Mouse (Mus musculus) hindbrain, embryonic 14.5 days (tissue): ENCODE measurements at regions not wholly inside any gene's neighbourhood (a gene's known extent, or its start where the extent isn't known, plus 50 kb on each side); places are given as distances from the start of the nearest gene placed in this dataset.

Experiments
- ATAC-seq: fragments of 200-750 bp; cut with Nextera tagmentation; 2 replicates; pipeline ENCODE4 v1.8.0; 2017; ENCODE audit warnings: moderate number of reproducible peaks, mild to moderate bottlenecking, moderate TSS enrichment, moderate library complexity; ENCODE audit not compliant: low FRiP score
- DNase-seq: peaks from one replicate; pipeline ENCODE4 v3.0.0-alpha.2; 2015; ENCODE audit warnings: low spot score
- H3K27ac ChIP-seq: fragments of 300-500 bp; sonication (generic); 2 replicates; pipeline ENCODE4 v1.5.1; 2014; ENCODE audit warnings: mild to moderate bottlenecking, moderate library complexity
- H3K27me3 ChIP-seq: fragments of 300-500 bp; sonication (generic); 2 replicates; pipeline ENCODE4 v1.6.1; 2014; ENCODE audit warnings: mild to moderate bottlenecking, low read length, mixed read lengths; ENCODE audit not compliant: control insufficient read depth, insufficient read depth
- H3K36me3 ChIP-seq: fragments of 300-500 bp; sonication (generic); replicated peaks from 2 replicates; pipeline ENCODE4 v1.6.1; 2014; ENCODE audit not compliant: control insufficient read depth, insufficient read depth
- H3K4me1 ChIP-seq: fragments of 300-500 bp; sonication (generic); replicated peaks from 2 replicates; pipeline ENCODE4 v1.6.1; 2014; ENCODE audit warnings: antibody characterized with exemption, low read length, mixed read lengths; ENCODE audit not compliant: control insufficient read depth, insufficient read depth
- H3K4me2 ChIP-seq: fragments of 300-500 bp; sonication (generic); replicated peaks from 2 replicates; pipeline ENCODE4 v1.6.1; 2014; ENCODE audit warnings: mild to moderate bottlenecking, moderate library complexity
- H3K4me3 ChIP-seq: fragments of 300-500 bp; sonication (generic); replicated peaks from 2 replicates; pipeline ENCODE4 v1.5.1; 2014; ENCODE audit warnings: mild to moderate bottlenecking, low read length
- H3K9ac ChIP-seq: fragments of 300-500 bp; sonication (generic); 2 replicates; pipeline ENCODE4 v1.6.1; 2014
- H3K9me3 ChIP-seq: fragments of 300-500 bp; sonication (generic); 2 replicates; pipeline ENCODE4 v1.6.1; 2016; ENCODE audit warnings: low read length; ENCODE audit not compliant: control insufficient read depth
- WGBS: fragments of 180-500 bp; shearing (Covaris S2); extraction: QIAGEN DNeasy Blood & Tissue Kit; methylation state at CpG from one replicate; pipeline ENCODE4 v1.1.7; 2014; 5-methylcytosine and 5-hydroxymethylcytosine counted together

DNA sequence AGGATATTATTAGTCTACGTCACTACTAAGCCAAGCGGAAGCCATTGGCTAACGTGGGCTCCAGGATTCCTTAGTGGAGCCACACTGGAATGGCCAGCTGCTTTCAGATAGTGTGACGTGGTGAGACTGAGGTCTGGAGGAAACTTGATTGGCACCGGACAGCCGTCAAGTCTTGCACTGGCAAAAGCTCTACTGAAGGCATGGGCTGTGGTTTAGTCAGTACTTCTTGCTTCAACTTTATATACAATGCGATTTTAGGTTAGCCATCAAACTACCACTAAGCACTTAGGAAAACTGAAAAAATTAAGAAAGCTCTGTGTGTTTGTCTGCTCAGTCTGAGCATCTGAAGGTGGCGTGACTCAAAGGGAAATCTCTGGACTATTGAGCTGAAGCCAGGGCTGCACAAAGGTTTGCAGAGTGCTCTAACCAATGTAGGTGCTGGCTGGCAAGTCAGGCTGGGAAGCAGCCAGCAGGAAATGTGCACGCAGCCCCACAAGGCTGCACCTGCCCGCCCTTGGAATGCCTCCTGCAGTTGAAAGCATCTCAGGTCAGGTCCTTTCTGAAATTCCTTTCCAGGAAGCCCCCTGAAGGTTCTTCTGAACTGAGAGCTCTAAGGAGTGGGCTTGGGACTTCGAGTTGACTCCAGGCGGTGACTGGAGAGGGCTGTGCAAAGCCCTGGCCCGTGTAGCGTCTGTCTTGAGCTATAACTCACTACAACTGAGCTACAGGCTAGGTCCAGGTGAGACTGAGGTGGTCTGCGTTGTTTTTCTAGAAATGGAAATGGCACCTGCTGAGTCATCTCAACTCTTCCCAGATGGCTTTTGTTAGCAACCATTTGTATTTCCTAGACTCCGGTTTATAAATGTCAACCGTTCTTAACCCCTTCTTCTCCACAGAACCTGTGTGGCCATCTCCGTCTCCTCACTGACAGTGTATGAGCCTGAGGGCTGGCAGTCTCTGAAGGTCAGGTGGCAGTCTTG is 172.2 kb upstream of the Id2 start:
- Histone ChIP-seq H3K4me2 (no peak overlapping the region), H3K4me1 (0 out of 2 replicates have a peak, but pooled peaks cover 6% of the 10 kb centered on the region), H3K9ac (no peak overlapping the region), H3K27me3 (no peaks in the 10 kb centered on the region), H3K27ac (no peak overlapping the region), H3K9me3 (no peaks in the 10 kb centered on the region), H3K4me3 (no peak overlapping the region), H3K36me3 (no peaks in the 10 kb centered on the region)
- no peak for ATAC-seq
- WGBS = 74% methylated on average over 18 of the region's 18 CpGs
- no peak for DNase-seq

DNA sequence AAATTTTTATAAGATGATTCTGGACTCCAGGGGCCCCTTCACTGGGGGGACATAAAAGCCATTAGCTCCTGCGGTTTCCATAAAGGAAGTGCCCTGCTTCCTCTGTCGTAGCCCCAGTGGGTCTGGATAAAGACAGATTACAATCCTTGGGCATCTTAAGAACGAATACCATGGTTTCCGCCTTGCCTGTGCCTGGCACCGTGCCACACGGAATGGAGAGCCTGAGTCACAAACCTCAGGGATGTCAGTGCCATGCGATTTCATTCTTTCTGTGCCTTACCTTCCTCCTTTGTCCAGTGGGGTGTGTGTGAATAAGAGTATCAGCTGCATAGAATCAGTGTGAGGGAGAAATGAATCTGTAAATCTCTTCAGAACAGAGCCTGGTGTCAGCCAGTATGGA is 171.4 kb upstream of the Id2 start:
- ATAC-seq (no peak), DNase-seq (no peak)
- 75% methylated on average over 7 of the region's 7 CpGs for WGBS

DNA sequence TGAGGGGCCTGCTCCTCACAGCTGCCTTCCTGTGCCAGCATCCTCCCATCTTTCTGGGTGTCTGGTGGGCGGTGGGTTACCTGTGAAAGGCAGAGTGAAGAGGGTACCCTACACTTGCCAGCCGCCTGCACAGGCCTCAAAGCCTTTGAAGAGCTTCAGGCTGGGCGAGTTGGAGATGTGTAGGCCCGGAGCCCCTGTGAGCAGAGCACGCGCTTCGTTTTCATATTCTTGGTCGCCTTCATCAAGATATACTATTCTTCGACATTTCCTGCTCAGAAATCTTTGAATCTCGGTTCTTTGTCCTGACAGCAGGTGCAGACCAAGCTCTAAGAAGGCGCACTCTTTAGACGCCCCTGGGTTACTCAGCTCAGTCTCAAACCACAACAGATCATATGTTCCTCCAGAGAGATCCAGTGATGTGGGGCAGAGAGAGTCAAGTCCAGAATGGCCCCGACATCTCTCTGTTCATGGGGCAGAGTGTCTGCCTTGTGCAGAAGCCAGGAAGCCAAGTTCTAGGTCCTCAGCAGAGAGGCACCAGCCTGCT is 170.7 kb upstream of the Id2 start:
- no peak overlapping the region for H3K4me3 ChIP-seq
- no peak for DNase-seq
- WGBS = 94% methylated on average over 13 of the region's 13 CpGs
- H3K9me3 ChIP-seq = no peaks in the 10 kb centered on the region
- H3K27ac ChIP-seq = no peak overlapping the region
- ATAC-seq = no peak
- no peak overlapping the region for H3K4me2 ChIP-seq
- no peaks in the 10 kb centered on the region for H3K36me3 ChIP-seq
- H3K9ac ChIP-seq = no peak overlapping the region
- H3K27me3 ChIP-seq = no peaks in the 10 kb centered on the region
- 0 out of 2 replicates have a peak, but pooled peaks cover under 1% of the 10 kb centered on the region for H3K4me1 ChIP-seq

More for the DNA sequence above, 171.4 kb upstream of the Id2 start:
- Histone ChIP-seq H3K4me2 (no peak overlapping the region), H3K36me3 (no peaks in the 10 kb centered on the region), H3K27ac (no peak overlapping the region), H3K27me3 (no peaks in the 10 kb centered on the region), H3K9ac (no peak overlapping the region), H3K4me3 (no peak overlapping the region), H3K9me3 (no peaks in the 10 kb centered on the region), H3K4me1 (0 out of 2 replicates have a peak, but pooled peaks cover 4% of the 10 kb centered on the region)

DNA sequence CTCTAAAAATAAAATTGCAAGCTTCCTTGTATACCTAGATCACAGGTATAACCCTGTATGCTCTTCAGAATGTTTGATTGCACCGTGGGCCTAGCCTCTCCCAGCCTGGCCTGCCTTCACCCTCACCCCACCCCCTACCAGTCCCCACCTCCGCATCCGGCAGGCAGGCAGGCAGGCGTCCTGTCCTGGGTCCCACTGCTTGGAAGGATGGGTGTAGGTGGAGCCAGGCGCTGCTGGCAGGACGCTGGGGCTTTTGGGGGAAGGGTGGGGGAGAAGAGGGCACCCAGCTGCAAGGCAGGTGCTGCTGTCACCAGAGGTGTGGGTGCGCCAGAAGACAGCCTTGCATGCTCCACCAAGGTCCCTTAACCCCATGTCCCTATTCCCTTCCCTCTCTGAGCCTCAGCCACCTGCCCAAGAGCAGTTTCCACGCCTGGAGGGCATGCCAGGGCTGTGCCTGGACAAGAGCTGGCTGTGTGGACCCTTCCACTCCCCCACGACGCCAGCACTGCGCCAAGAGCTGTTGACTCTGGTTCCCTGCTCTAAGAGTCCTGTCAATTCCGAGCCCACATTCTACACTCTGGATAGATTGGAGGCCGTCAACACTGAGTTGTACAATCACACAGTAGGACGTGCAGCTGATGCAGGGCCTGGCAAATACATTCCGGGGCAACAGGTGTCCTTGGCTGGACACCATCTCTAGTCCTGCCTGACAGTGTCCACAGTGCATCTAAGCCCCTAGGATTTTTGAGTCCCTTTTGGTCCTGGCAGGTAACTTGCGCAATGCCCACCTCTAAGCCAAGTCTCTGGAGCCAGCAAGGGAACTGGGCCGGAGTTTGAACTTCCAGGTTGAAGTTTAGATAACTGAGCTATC is 170.0 kb upstream of the Id2 start:
- no peak overlapping the region for H3K9ac ChIP-seq
- H3K36me3 ChIP-seq = no peaks in the 10 kb centered on the region
- H3K4me3 ChIP-seq = no peak overlapping the region
- no peak for DNase-seq
- no peak overlapping the region for H3K27ac ChIP-seq
- 72% methylated on average over 17 of the region's 17 CpGs for WGBS
- no peaks in the 10 kb centered on the region for H3K4me1 ChIP-seq
- H3K9me3 ChIP-seq = no peaks in the 10 kb centered on the region
- no peak overlapping the region for H3K4me2 ChIP-seq
- ATAC-seq = no peak
- no peaks in the 10 kb centered on the region for H3K27me3 ChIP-seq

DNA sequence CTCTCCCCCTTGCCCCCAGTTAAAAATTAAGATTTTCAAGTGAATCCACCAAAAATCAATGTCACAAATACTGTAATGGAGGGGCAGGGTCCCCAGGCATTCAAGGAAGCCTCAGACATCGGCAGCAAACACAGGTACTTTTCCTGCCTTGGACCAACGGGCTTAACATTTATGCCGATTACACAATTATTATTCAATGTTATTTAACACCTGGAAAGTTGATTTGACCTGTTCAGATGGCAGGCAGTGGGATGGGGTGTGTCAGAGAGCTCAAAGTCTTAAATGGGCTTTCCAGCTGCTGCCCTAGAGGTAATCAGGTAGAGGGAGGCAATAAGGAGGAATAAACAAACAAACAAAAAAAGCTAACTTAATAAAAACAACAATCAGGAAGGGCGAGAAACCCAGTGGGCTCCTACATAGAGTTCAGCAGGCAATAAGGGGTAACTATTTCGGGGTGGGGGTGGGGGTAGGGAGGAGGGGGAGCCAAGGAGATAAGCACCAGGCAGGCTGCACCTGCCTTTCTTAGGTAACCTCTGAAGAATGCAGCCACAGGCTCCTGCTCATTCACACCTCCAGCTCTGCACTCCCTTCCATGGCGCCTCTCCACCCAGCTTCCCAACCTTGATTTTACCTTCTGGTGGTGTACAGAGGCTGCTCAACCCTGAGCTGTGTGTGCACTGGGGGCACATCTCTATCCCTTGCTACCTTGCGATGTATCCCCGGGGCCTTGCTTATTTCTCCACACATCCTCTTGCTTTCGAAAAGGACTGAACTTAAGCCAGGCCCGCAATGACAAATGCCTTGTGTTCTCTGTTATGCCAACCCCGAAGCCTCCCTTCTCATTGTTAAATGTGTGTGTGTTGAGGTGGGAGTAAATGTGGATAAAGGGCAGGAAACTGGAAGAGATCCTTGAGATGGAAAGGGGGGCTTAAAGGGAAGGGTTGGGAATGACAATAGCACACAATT is 168.9 kb upstream of the Id2 start:
- H3K36me3 ChIP-seq = no peaks in the 10 kb centered on the region
- DNase-seq = no peak
- ATAC-seq = no peak
- WGBS = 57% methylated on average over 11 of the region's 11 CpGs
- no peaks in the 10 kb centered on the region for H3K27me3 ChIP-seq
- H3K9ac ChIP-seq = no peak overlapping the region
- H3K4me2 ChIP-seq = no peak overlapping the region
- H3K4me3 ChIP-seq = no peak overlapping the region
- no peak overlapping the region for H3K27ac ChIP-seq
- no peaks in the 10 kb centered on the region for H3K9me3 ChIP-seq
- H3K4me1 ChIP-seq = no peaks in the 10 kb centered on the region

DNA sequence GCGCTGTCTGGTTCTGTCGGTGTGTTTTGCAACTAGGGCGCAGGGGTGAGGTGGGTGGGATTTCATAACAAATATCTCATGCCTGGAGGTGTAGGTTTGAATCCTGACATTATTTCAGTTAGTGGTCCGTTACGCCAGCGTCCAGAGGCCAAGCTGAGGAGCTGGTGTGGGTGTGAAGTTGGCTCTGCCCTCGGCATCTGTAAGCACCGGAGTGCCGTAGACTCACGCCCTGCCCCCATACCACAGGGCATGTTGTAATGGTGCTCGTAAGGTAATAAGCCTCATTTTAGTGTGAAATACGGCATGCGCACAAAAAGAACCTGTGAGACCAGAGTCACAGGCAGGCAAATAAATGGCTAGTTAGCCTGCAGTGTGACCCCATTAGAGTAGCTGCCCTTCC is 168.1 kb upstream of the Id2 start:
- H3K36me3 ChIP-seq = no peaks in the 10 kb centered on the region
- WGBS = 65% methylated on average over 13 of the region's 13 CpGs
- DNase-seq (no peak), ATAC-seq (no peak)
- no peak overlapping the region for H3K4me2 ChIP-seq
- no peaks in the 10 kb centered on the region for H3K27me3 ChIP-seq
- H3K4me3 ChIP-seq = no peak overlapping the region
- no peak overlapping the region for H3K27ac ChIP-seq
- H3K4me1 ChIP-seq = no peaks in the 10 kb centered on the region
- H3K9ac ChIP-seq = no peak overlapping the region
- no peaks in the 10 kb centered on the region for H3K9me3 ChIP-seq

DNA sequence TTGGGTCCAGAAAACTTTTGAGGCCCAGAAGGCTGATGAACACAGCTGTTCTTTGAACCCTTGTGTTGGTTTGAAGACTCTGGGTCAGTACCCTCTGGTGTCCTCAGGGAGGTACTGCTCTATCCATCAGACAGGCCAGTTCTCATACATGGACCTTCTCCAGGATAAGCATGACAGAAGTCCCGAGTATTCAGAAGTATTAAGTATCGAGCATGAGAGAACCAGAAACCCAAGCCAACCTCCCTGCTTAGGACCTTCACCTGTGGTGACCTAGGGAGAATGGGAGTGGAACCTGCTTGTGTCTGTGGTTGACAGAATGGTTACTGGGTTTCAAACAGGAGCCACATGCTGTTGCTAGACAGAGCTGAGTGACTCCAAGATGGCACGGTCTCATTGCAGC is 167.5 kb upstream of the Id2 start:
- DNase-seq = no peak
- Histone ChIP-seq H3K27ac (no peak overlapping the region), H3K9me3 (no peaks in the 10 kb centered on the region), H3K4me2 (no peak overlapping the region), H3K4me1 (no peaks in the 10 kb centered on the region), H3K27me3 (no peaks in the 10 kb centered on the region), H3K36me3 (no peaks in the 10 kb centered on the region), H3K4me3 (no peak overlapping the region), H3K9ac (no peak overlapping the region)
- ATAC-seq = no peak
- 96% methylated on average over 3 of the region's 3 CpGs for WGBS

DNA sequence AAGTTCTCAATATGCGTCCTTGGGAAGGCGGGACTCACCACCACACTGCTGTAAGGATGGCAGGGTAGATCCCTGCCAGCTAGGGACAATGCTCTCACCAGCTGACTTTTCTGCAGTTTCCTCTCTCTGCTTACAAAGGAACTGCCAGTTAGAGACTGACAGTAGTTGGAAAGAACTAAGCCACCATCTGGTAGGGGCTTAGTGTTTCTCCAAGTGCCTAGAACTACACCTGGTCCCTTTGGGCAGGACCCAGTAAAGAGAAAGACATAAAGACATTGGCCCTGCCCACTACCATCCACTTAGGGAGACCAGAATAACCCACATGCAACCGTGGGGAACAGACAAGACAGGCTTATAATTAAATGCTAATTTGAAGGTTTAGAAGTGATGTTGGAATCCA is 165.5 kb upstream of the Id2 start:
- Histone ChIP-seq H3K27ac (no peak overlapping the region), H3K9ac (no peak overlapping the region), H3K4me3 (no peak overlapping the region), H3K4me1 (no peaks in the 10 kb centered on the region), H3K4me2 (no peak overlapping the region), H3K27me3 (no peaks in the 10 kb centered on the region), H3K36me3 (no peaks in the 10 kb centered on the region), H3K9me3 (no peaks in the 10 kb centered on the region)
- DNase-seq (no peak), ATAC-seq (no peak)
- WGBS = 83% methylated on average over 3 of the region's 3 CpGs
